Mouse (Mus musculus): ENCODE results near the gene Rad23b.

GRCm38 (mm10) chr4:55335030-55335770 lies 14.6 kb upstream of the Rad23b start:
- TF ChIP-seq MXI1 (IDR thresholded peaks at IDR 0.05; ENCODE audit: low read depth, low read length) (no peak), USF2 (IDR thresholded peaks at IDR 0.05; ENCODE audit: borderline replicate concordance in 1 of 2, insufficient read depth in 1 of 2, low read depth in 1 of 2, low read length in 2 of 2) (no peak), CTCF (IDR thresholded peaks at IDR 0.05 in 2 of 3, conservative IDR thresholded peaks at IDR 0.05 in 1 of 3; ENCODE audit: control insufficient read depth in 1 of 3, insufficient read depth in 1 of 3, low read depth in 2 of 3, low read length in 3 of 3, poor library complexity in 1 of 3, severe bottlenecking in 1 of 3) (no peak), ZKSCAN1 (IDR thresholded peaks at IDR 0.05; ENCODE audit: low read depth, low read length) (no peak), POLR2A (IDR thresholded peaks at IDR 0.05; ENCODE audit: control insufficient read depth in 1 of 2, insufficient read depth in 1 of 2, low read depth in 1 of 2, low read length in 2 of 2, poor library complexity in 1 of 2) (no peak), TCF12 (IDR thresholded peaks at IDR 0.05; ENCODE audit: low read depth, low read length) (0 out of 2 replicates have a peak, but pooled peaks have one; percentile 13), EP300 (IDR thresholded peaks at IDR 0.05; ENCODE audit: low read depth in 1 of 2, low read length in 2 of 2) (peak; percentile 52 to 61), KAT2A (conservative IDR thresholded peaks at IDR 0.05; ENCODE audit: low read depth, low read length) (no peak), ZC3H11A (IDR thresholded peaks at IDR 0.05; ENCODE audit: low read depth, low read length) (no peak), GATA1 (IDR thresholded peaks at IDR 0.05; ENCODE audit: low read depth, low read length) (no peak), TBP (IDR thresholded peaks at IDR 0.05; ENCODE audit: low read depth, low read length) (no peak), JUND (IDR thresholded peaks at IDR 0.05; ENCODE audit: low read depth, low read length) (no peak; the same call in 1 of the 2 replicates), POLR2AphosphoS5 (IDR thresholded peaks at IDR 0.05; ENCODE audit: borderline replicate concordance, low read depth, low read length) (no peak), ETS1 (IDR thresholded peaks at IDR 0.05; ENCODE audit: low read depth, low read length) (peak; percentile 51; the same call in 1 of the 2 replicates)

Measured in MEL (cell line).